In genomic region chr7:25754738-25755467, GRCm38 (mm10) we compare ENCODE assay signal across 8 mouse cellular contexts. TPM values are rescaled to one million over a fixed set of nuclear protein-coding genes. Genes with fewer than 3 reads are reported as not detected.
DNase-seq lines count a peak whose midpoint lies in the region; ATAC-seq and TF ChIP-seq lines count a peak whose summit lies in the region.

Gene Hnrnpul1, minus strand, starts transcription at chr7:25754757.

- H3K4me3 ChIP-seq in forebrain, embryonic 10.5 days = peak within 1 kb of the TSS; percentile 99
- peak within 1 kb of the TSS; percentile 96 for H3K4me3 ChIP-seq in heart, embryonic 15.5 days
- peak within 1 kb of the TSS; percentile 90 to 100 for H3K4me3 ChIP-seq in liver, embryonic 14.5 days (ENCODE audit: insufficient read depth in 1 of 2, low read depth in 2 of 2, low read length in 2 of 2)
- H3K4me3 ChIP-seq in neural tube, embryonic 11.5 days (ENCODE audit: low read depth, low read length) = peak within 1 kb of the TSS; percentile 96
- peak within 1 kb of the TSS; percentile 94 for H3K4me3 ChIP-seq in stomach, postnatal 0 days (ENCODE audit: low read depth, low read length)

- peaks cover 21% of the 10 kb centered on the region for H3K4me1 ChIP-seq in forebrain, embryonic 10.5 days
- H3K4me1 ChIP-seq in heart, embryonic 15.5 days (replicated peaks) = peaks cover 26% of the 10 kb centered on the region
- H3K4me1 ChIP-seq in liver, embryonic 14.5 days (replicated peaks; ENCODE audit: control insufficient read depth in 2 of 2, insufficient read depth in 2 of 2, low read length in 1 of 2) = peaks cover 17 to 18% of the 10 kb centered on the region in 2 experiments
- H3K4me1 ChIP-seq in neural tube, embryonic 11.5 days (ENCODE audit: control insufficient read depth, insufficient read depth, low read length) = peaks cover 14% of the 10 kb centered on the region
- H3K4me1 ChIP-seq in stomach, postnatal 0 days (replicated peaks; ENCODE audit: control insufficient read depth, insufficient read depth) = 0 out of 2 replicates have a peak, but pooled peaks cover 3% of the 10 kb centered on the region

- peaks cover 33% of the 10 kb centered on the region for H3K36me3 ChIP-seq in forebrain, embryonic 10.5 days (replicated peaks)
- peaks cover 8% of the 10 kb centered on the region for H3K36me3 ChIP-seq in heart, embryonic 15.5 days
- H3K36me3 ChIP-seq in liver, embryonic 14.5 days (replicated peaks; ENCODE audit: control insufficient read depth, insufficient read depth, low read depth) = peaks cover 24% of the 10 kb centered on the region
- H3K36me3 ChIP-seq in neural tube, embryonic 11.5 days (ENCODE audit: control insufficient read depth, insufficient read depth, low read length) = no peaks in the 10 kb centered on the region; the same call in 1 of the 2 replicates
- peaks cover 3% of the 10 kb centered on the region; the same call in 1 of the 2 replicates for H3K36me3 ChIP-seq in stomach, postnatal 0 days (ENCODE audit: control insufficient read depth, insufficient read depth, low read length)

- peak within 1 kb of the TSS; percentile 98 for H3K9ac ChIP-seq in heart, embryonic 15.5 days
- H3K9ac ChIP-seq in liver, embryonic 14.5 days (replicated peaks) = peak within 1 kb of the TSS; percentile 100
- peak within 1 kb of the TSS; percentile 98 for H3K9ac ChIP-seq in neural tube, embryonic 11.5 days (ENCODE audit: low read length)
- H3K9ac ChIP-seq in stomach, postnatal 0 days (ENCODE audit: low read length) = peak within 1 kb of the TSS; percentile 99

- H3K9me3 ChIP-seq in forebrain, embryonic 10.5 days = no peaks in the 10 kb centered on the region
- no peaks in the 10 kb centered on the region for H3K9me3 ChIP-seq in heart, embryonic 15.5 days (replicated peaks)
- H3K9me3 ChIP-seq in liver, embryonic 14.5 days (ENCODE audit: control insufficient read depth, low read length) = no peaks in the 10 kb centered on the region
- no peaks in the 10 kb centered on the region for H3K9me3 ChIP-seq in neural tube, embryonic 11.5 days (ENCODE audit: control insufficient read depth, low read length)
- H3K9me3 ChIP-seq in stomach, postnatal 0 days (ENCODE audit: control insufficient read depth, low read length) = no peaks in the 10 kb centered on the region

- WGBS in forebrain, embryonic 10.5 days = under 1% methylated on average over 55 of the region's 55 CpGs
- 0% methylated on average over 55 of the region's 55 CpGs for WGBS in heart, embryonic 15.5 days
- WGBS in liver, embryonic 14.5 days (ENCODE audit: insufficient replicate concordance) = 1% methylated on average over 55 of the region's 55 CpGs
- under 1% methylated on average over 55 of the region's 55 CpGs for WGBS in neural tube, embryonic 11.5 days
- WGBS in stomach, postnatal 0 days = under 1% methylated on average over 53 of the region's 55 CpGs

- peak; percentile 99 to 100 for DNase-seq in CD8-positive naive resting alpha-beta T cell, adult 2 months (ENCODE audit: low read depth in 2 of 2, low spot score in 2 of 2)
- peak; percentile 98 for DNase-seq in c-Kit-positive CD71-negative TER-119-negative erythroid progenitor cells, embryonic 14.5 days (ENCODE audit: low read depth)
- DNase-seq in forebrain, embryonic 10.5 days (ENCODE audit: extremely low spot score, low spot score) = peak; percentile 97
- DNase-seq in kidney, postnatal 25 days = peak; percentile 99
- peak; percentile 98 for DNase-seq in liver, embryonic 14.5 days (ENCODE audit: low read depth in 3 of 3, low spot score in 3 of 3)
- peak; percentile 97 for DNase-seq in neural tube, embryonic 11.5 days (ENCODE audit: low spot score)
- peak; percentile 98 for DNase-seq in stomach, postnatal 0 days (ENCODE audit: low spot score)

- TF ChIP-seq EP300 in liver, embryonic 14.5 days (IDR thresholded peaks at IDR 0.05; ENCODE audit: low read depth) = peak; percentile 53
- TF ChIP-seq EP300 in stomach, postnatal 0 days (optimal IDR thresholded peaks at IDR 0.05) = no peak

- ATAC-seq in heart, embryonic 15.5 days (replicated peaks; ENCODE audit: insufficient number of reproducible peaks, insufficient read depth, low FRiP score, low read depth) = peak; percentile 92
- peak; percentile 90 for ATAC-seq in liver, embryonic 14.5 days (ENCODE audit: insufficient read depth)
- ATAC-seq in neural tube, embryonic 11.5 days (ENCODE audit: insufficient read depth, low FRiP score, low TSS enrichment) = peak; percentile 92
- ATAC-seq in stomach, postnatal 0 days (ENCODE audit: low FRiP score, low TSS enrichment) = peak; percentile 93

- no peaks in the 10 kb centered on the region for H3K27me3 ChIP-seq in forebrain, embryonic 10.5 days (ENCODE audit: poor library complexity, severe bottlenecking)
- H3K27me3 ChIP-seq in heart, embryonic 15.5 days = no peaks in the 10 kb centered on the region
- H3K27me3 ChIP-seq in liver, embryonic 14.5 days (ENCODE audit: control insufficient read depth, insufficient read depth, low read length) = no peaks in the 10 kb centered on the region
- no peaks in the 10 kb centered on the region for H3K27me3 ChIP-seq in neural tube, embryonic 11.5 days (ENCODE audit: control insufficient read depth, insufficient read depth, low read length)
- H3K27me3 ChIP-seq in stomach, postnatal 0 days (ENCODE audit: control insufficient read depth, insufficient read depth, low read length) = no peaks in the 10 kb centered on the region

- peak within 1 kb of the TSS; percentile 99 for H3K27ac ChIP-seq in forebrain, embryonic 10.5 days
- peak within 1 kb of the TSS; percentile 99 for H3K27ac ChIP-seq in heart, embryonic 15.5 days
- peak within 1 kb of the TSS; percentile 93 for H3K27ac ChIP-seq in liver, embryonic 14.5 days
- peak within 1 kb of the TSS; percentile 97 for H3K27ac ChIP-seq in neural tube, embryonic 11.5 days (ENCODE audit: low read depth, low read length)
- H3K27ac ChIP-seq in stomach, postnatal 0 days (replicated peaks) = peak within 1 kb of the TSS; percentile 99

- peak within 1 kb of the TSS; percentile 93 for H3K4me2 ChIP-seq in heart, embryonic 15.5 days
- peak within 1 kb of the TSS; percentile 100 for H3K4me2 ChIP-seq in liver, embryonic 14.5 days (ENCODE audit: low read depth)
- H3K4me2 ChIP-seq in neural tube, embryonic 11.5 days (ENCODE audit: low read depth) = peak within 1 kb of the TSS; percentile 92
- H3K4me2 ChIP-seq in stomach, postnatal 0 days (replicated peaks; ENCODE audit: low read depth) = peak within 1 kb of the TSS; percentile 80

- TF ChIP-seq CTCF in liver, embryonic 14.5 days (IDR thresholded peaks at IDR 0.05; ENCODE audit: low read depth) = peak; percentile 58
- peak; percentile 64 for TF ChIP-seq CTCF in stomach, postnatal 0 days (IDR thresholded peaks at IDR 0.05; ENCODE audit: low read depth)

RNA-seq across cellular contexts. Expression of gene Hnrnpul1, which starts in this region (rescaled TPM):
- 59.2 and 60.5 TPM in 2 replicates for polyA plus RNA-seq in forebrain, embryonic 10.5 days (2016; fragmentation: Nextera tagmentation; extraction: Ambion mirVana)
- polyA plus RNA-seq in heart, embryonic 15.5 days (2015; fragmentation: Nextera tagmentation; extraction: Ambion mirVana) = 35.4 and 39.9 TPM in 2 replicates
- polyA plus RNA-seq in liver, embryonic 14.5 days (2012; rRNA removed) = 22.8 and 26.5 TPM in 2 replicates
- 36.5 and 39.1 TPM in 2 replicates for polyA plus RNA-seq in liver, embryonic 14.5 days (2014; fragmentation: Nextera tagmentation; extraction: Ambion mirVana)
- polyA plus RNA-seq in neural tube, embryonic 11.5 days (2014; fragmentation: Nextera tagmentation; extraction: Ambion mirVana) = 70.2 and 74.4 TPM in 2 replicates
- polyA plus RNA-seq in stomach, postnatal 0 days (2015; fragmentation: Nextera tagmentation; extraction: Ambion mirVana) = 25.9 and 27.5 TPM in 2 replicates

Comparison
In these comparisons a context has a peak if more than half of its experiments do, and no peak if none do; other contexts are left out.
1. Peak in every context shown above with its lines: DNase-seq, ATAC-seq, H3K4me3 ChIP-seq and H3K27ac ChIP-seq.